Mouse (Mus musculus) heart, embryonic 10.5 days (tissue): ENCODE measurements at regions not wholly inside any gene's neighbourhood (a gene's known extent, or its start where the extent isn't known, plus 50 kb on each side); places are given as distances from the start of the nearest gene placed in this dataset.

Source experiments
- DNase-seq: peaks from one replicate; pipeline ENCODE4 v3.0.0-alpha.2; 2017; ENCODE audit warnings: low spot score
- H3K27ac ChIP-seq: fragments of 300-500 bp; sonication (generic); 2 replicates; pipeline ENCODE4 v1.5.1; 2016; ENCODE audit warnings: mild to moderate bottlenecking
- H3K27me3 ChIP-seq: fragments of 300-500 bp; sonication (generic); 2 replicates; pipeline ENCODE4 v1.6.1; 2016; ENCODE audit warnings: mild to moderate bottlenecking; ENCODE audit not compliant: poor library complexity, insufficient read depth, severe bottlenecking
- H3K36me3 ChIP-seq: fragments of 300-500 bp; sonication (generic); 2 replicates; pipeline ENCODE4 v1.6.1; 2016; ENCODE audit warnings: mild to moderate bottlenecking, moderate library complexity
- H3K4me1 ChIP-seq: fragments of 300-500 bp; sonication (generic); 2 replicates; pipeline ENCODE4 v1.6.1; 2016; ENCODE audit warnings: mild to moderate bottlenecking
- H3K4me3 ChIP-seq: fragments of 300-500 bp; sonication (generic); 2 replicates; pipeline ENCODE4 v1.5.1; 2016; ENCODE audit warnings: mild to moderate bottlenecking, moderate library complexity
- H3K9me3 ChIP-seq: fragments of 300-500 bp; sonication (generic); 2 replicates; pipeline ENCODE4 v1.6.1; 2016; ENCODE audit warnings: mild to moderate bottlenecking, moderate library complexity
- WGBS: fragments of 180-500 bp; shearing (Covaris S2); methylation state at CpG from one replicate; pipeline ENCODE4 v1.1.7; 2016; 5-methylcytosine and 5-hydroxymethylcytosine counted together

DNA sequence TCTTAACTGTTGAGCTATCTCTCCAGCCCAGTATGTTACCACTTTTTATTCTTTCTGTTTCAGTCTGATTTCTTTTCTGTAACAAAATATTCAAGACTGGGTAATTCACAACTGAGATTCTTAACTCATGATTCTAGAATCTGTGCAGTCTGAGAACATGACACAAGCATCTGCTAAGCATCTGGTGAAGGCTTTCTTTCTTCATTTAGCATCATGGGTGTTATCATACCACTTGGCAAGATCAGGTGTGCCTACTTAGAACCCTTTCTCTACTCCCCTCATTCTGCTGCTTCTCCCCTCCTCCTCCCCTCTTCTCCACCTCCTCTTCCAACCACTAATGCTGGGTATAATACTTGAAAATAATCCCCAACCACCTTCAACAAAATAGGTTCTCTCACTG, 62.1 kb upstream of the Pfn2 start:
- Histone ChIP-seq H3K4me1 (peaks cover 3% of the 10 kb centered on the region; the same call in 1 of the 2 replicates), H3K27ac (no peak overlapping the region), H3K4me3 (no peak overlapping the region), H3K27me3 (no peaks in the 10 kb centered on the region), H3K36me3 (no peaks in the 10 kb centered on the region), H3K9me3 (no peaks in the 10 kb centered on the region)
- DNase-seq, result no peak

DNA sequence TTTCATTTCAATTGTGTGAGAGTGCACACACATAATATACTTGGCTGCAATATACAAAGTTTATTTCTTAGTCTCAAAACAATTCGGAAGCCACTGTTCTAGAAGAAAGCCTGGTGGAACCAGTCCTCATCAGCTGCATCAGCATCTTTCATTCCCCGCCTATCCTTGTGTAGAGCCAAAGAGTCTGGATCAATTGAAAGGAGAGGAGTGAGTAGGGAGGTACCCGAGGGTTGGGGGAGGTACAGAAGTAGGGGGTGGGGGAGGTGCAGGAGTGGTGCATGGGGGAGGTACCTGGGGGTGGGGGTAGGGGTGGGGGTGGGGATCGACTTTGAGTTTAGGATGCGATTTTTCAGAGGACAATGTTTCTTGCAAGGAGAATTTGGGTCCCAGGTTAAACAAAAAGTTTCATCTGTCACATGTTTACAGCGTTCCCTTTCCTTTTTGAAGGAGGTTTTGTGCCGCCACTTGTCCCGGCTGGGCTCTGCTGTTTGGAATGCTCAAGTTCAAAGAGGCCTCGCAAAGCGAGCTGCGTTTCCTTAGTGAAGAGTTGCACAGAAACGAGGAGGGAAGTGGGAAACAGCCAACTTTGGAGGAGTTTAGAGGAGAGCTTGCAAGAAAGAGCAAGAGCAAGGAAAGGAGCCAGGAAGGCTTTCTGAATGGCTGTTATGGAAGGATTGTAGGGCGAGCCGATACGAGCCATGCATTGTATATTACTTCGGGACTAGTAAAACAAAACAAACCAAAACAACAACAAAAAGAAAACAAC, 64.1 kb upstream of the Pfn2 start:
- Histone ChIP-seq H3K9me3 (no peaks in the 10 kb centered on the region), H3K4me1 (peaks cover 3% of the 10 kb centered on the region; the same call in 1 of the 2 replicates), H3K4me3 (peak overlapping the region; percentile 49), H3K27me3 (no peaks in the 10 kb centered on the region), H3K27ac (0 out of 2 replicates have a peak overlapping the region, but pooled peaks have one; percentile 42), H3K36me3 (no peaks in the 10 kb centered on the region)
- no peak for DNase-seq
- 17% methylated on average over 16 of the region's 16 CpGs for WGBS

DNA sequence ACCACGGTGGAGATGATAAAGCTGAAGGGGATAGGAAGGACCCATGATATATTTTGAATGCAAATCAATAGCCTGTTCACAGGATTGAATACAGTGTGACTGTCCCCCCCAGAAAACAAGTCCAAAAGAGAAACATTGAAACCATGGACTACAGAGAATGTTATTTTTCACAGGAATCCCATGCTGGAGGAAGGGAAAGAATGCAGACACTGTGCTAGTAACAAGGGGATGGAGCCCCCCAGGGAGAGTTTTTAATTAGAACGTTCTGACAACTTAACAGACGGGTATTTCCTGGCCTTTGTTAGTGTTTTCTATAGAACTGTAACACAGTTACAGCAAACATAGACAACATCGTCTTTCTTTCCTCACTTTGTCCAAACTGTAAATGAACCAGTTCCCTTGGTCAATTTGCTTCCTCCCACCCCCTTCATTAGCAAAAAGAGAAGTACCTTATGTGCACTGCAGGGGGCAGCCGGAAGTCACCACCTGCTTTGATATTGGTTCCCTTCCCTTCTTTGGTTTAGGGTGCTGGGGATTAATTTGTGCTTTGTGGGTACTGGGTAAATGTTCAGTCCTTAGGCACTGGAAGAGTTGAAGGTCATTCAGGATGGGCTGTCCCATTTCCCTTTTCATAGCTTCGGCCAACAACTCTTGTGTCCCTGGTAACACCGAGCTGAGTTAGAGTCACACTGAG, 64.9 kb upstream of the Pfn2 start:
- no peak for DNase-seq
- no peaks in the 10 kb centered on the region for H3K36me3 ChIP-seq
- WGBS, result 49% methylated on average over 7 of the region's 7 CpGs
- no peaks in the 10 kb centered on the region for H3K27me3 ChIP-seq
- H3K27ac ChIP-seq, result no peak overlapping the region
- H3K4me1 ChIP-seq, result peaks cover 3% of the 10 kb centered on the region; the same call in 1 of the 2 replicates
- H3K4me3 ChIP-seq, result peak overlapping the region; percentile 49
- H3K9me3 ChIP-seq, result no peaks in the 10 kb centered on the region

DNA sequence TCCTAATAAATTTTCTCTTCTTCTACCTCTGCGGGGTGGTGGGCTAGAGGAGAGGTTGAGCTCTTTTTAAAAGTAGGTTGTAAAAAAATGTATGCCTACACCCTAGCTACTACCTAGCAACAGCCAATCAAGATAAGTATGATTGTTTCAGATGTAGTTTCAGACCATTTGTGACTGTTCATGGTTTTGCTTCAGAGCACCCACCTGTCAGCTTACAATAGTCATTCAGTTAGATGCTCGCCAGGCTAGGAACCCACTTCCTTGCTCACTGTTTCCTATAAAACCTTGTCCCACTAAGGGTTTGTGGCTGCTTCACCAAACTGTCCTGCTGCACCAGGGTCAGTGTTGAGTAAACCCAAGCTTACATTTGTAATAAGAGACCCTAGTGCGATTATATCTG, 66.8 kb upstream of the Pfn2 start:
- no peak overlapping the region for H3K4me3 ChIP-seq
- H3K4me1 ChIP-seq, result peaks cover 3% of the 10 kb centered on the region; the same call in 1 of the 2 replicates
- H3K36me3 ChIP-seq, result no peaks in the 10 kb centered on the region
- no peaks in the 10 kb centered on the region for H3K27me3 ChIP-seq
- H3K9me3 ChIP-seq, result no peaks in the 10 kb centered on the region
- WGBS, result 84% methylated on average over 3 of the region's 3 CpGs
- no peak overlapping the region for H3K27ac ChIP-seq
- DNase-seq, result no peak

DNA sequence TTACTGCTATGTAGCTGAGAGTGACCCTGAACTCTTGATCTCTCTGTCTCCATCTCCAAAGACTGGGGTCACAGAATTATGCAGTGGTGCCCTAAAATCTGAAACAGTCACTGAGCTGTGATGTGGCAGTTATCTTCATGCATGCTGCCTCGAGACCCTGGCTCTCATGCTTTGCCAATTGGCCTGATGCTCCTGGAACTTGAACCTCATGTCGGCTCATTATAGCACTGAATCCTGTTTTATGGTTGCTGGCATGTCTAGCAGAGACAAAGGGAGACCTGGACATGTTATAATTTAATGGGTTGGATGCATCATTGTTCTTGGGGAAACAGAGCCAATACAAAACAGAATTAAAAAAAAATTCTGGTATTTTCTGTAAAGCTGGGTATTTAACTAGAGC, 71.0 kb upstream of the Pfn2 start:
- H3K36me3 ChIP-seq, result no peaks in the 10 kb centered on the region
- H3K4me3 ChIP-seq, result no peak overlapping the region
- no peak for DNase-seq
- 0 out of 2 replicates have a peak, but pooled peaks cover 6% of the 10 kb centered on the region for H3K4me1 ChIP-seq
- WGBS, result 78% methylated on average over 2 of the region's 2 CpGs
- H3K9me3 ChIP-seq, result no peaks in the 10 kb centered on the region
- no peaks in the 10 kb centered on the region for H3K27me3 ChIP-seq
- H3K27ac ChIP-seq, result no peak overlapping the region

DNA sequence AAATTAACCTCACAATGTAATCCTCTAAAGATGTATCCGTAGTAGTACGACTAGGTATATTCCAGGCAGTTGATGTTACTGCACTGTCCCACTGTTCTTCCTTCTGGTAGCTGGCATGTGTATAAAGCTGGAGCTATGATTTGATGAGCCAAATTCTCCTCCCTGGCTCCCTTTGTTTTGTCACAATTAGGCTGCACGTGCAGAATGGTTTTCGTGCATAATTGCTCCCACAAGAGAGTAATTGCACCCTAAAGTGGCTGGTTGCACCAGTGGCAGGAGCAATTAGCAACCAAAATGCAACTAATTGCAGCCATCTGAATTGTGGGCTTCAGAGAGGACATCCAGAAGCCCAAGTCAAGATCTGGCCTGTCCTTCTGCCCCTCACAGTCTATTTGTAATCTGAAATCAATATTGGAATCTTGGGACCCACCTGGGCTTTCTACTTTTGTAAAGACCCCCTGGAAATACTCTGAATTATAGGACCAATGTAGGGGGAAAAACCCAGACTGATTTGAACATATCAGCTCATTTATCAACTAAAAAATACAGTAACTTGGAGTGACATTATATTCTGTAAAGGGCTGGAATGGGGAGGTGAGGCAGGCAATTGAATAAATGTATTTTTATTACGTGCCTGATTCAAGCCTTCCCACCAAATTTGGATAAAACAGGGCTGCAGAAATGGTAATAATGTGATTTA, 71.7 kb upstream of the Pfn2 start:
- Histone ChIP-seq H3K36me3 (no peaks in the 10 kb centered on the region), H3K9me3 (no peaks in the 10 kb centered on the region), H3K27me3 (no peaks in the 10 kb centered on the region), H3K4me1 (0 out of 2 replicates have a peak, but pooled peaks cover 6% of the 10 kb centered on the region), H3K27ac (no peak overlapping the region), H3K4me3 (no peak overlapping the region)
- DNase-seq, result no peak
- 85% methylated on average over 5 of the region's 5 CpGs for WGBS

DNA sequence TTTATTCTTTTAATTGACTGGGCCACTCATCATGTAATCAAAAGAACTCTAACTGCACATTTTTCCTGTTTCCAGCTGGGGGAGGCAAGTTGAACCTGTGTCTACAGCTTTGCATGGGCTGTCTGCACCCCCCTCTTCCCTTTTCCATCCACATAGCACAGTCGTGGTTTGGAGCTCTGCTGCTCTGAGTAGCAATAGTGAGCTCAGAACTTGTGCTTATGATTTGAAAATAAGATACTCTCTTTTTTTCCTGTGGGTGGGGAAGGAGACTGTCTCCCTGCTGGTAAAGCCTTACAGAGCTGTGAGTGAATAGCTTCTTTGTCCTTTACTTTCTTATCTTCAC, 72.2 kb upstream of the Pfn2 start:
- DNase-seq, result no peak
- 24% methylated on average over 1 of the region's 1 CpGs for WGBS
- 0 out of 2 replicates have a peak, but pooled peaks cover 6% of the 10 kb centered on the region for H3K4me1 ChIP-seq

DNA sequence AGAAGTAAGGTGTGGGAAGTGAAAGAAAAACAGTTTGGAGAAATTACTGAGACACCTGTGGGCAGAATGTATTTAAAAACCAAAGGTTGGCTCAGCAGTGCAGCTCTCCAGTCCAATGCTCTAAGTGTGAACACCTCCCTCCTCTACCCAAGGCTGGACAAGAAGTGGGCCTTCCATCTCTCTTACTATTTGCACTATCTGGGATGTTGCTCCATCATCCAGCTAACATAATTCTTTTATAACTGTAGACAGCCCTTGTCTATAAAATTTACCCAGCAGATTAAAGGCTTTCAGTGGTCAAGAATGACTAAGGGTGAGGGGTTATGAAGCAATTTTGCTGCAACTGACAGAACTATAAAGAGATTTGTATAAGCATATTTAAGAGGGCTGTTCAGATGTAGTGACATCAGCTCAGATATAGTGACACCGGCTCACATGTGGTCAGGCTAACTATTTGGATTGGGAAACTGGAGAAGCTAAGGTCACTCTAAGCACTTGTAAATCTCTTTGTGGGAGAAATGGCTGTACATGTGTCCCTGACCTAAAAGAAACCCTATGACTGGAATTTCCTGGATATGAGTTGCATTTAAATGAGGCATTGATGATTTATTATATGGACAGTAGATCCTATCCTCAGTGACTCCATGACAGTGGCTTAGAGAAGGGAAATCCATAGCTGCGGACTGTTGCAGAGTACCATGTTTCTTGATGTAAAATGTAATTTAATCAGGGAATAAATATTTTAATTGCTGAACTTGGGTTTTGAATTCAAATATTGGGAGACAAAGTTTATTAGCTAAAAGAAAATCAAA, 73.4 kb upstream of the Pfn2 start:
- Histone ChIP-seq H3K27ac (no peak overlapping the region), H3K27me3 (no peaks in the 10 kb centered on the region), H3K4me3 (no peak overlapping the region), H3K4me1 (0 out of 2 replicates have a peak, but pooled peaks cover 6% of the 10 kb centered on the region), H3K9me3 (no peaks in the 10 kb centered on the region), H3K36me3 (no peaks in the 10 kb centered on the region)
- WGBS, result 89% methylated on average over 2 of the region's 2 CpGs
- DNase-seq, result no peak

More for the DNA sequence above, 72.2 kb upstream of the Pfn2 start:
- H3K36me3 ChIP-seq, result no peaks in the 10 kb centered on the region
- H3K9me3 ChIP-seq, result no peaks in the 10 kb centered on the region
- no peak overlapping the region for H3K4me3 ChIP-seq
- H3K27ac ChIP-seq, result no peak overlapping the region
- no peaks in the 10 kb centered on the region for H3K27me3 ChIP-seq

DNA sequence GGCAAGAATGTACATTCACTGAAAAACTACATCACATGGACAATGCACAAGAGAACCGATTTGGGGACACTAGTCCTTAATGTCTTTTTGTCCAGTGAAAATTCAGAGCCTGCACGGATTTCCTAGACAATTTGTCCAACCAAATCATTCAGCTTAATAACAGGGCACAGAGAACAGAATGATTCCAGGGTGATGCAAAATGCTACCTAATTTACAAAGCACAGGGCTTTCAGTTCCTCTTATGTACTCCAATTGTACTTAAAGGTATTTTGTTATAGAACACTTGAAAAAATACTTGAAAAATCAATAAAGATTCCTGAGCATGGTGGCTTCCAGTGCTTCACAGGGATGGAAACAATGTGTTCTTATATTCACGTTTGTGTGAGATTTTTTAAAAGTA, 75.2 kb upstream of the Pfn2 start:
- 71% methylated on average over 3 of the region's 3 CpGs for WGBS
- Histone ChIP-seq H3K4me1 (0 out of 2 replicates have a peak, but pooled peaks cover 6% of the 10 kb centered on the region), H3K27ac (no peak overlapping the region), H3K4me3 (no peak overlapping the region), H3K9me3 (no peaks in the 10 kb centered on the region), H3K36me3 (no peaks in the 10 kb centered on the region), H3K27me3 (no peaks in the 10 kb centered on the region)
- DNase-seq, result no peak

DNA sequence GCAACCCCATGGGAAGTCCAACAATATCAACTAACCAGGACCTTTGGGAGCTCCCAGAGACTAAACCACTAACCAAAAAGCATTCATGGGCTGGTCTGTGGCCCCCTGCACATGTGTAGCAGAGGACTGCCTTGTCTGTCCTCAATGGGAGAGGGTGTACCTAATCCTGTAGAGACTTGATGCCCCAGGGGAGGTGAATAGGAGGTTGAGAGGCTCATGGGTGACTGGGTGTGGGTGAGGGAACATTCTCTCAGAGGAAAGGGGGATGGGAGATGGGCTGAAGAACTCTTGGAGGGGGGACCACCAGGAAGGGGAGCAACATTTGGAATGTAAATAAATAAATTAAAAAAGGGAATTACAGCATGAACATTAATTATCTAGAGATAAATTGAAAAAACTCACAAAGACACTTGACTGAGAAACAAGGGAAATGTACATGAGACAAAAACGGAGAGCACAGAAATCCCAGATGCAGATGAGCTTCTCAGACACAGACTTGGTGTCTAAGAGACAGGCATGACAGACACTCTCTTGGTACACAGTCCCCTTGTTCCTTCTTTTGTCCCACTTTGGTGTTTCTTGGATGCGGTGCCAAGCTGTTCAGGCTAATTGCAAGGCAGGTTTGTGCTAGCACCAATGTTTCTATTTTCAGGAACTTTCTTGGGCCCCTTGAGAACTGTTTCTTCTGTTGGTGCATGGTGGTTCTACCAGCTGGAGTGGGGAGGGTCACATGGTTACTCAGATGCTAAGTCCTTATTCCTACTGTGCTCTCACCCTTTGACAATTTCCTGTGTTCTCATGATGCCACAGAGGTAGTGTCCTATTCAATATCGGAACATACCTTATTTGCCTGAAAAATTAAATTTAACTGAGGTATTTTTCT, 85.0 kb upstream of the Pfn2 start:
- no peak for DNase-seq
- Histone ChIP-seq H3K9me3 (no peaks in the 10 kb centered on the region), H3K27ac (no peak overlapping the region), H3K36me3 (no peaks in the 10 kb centered on the region), H3K27me3 (no peaks in the 10 kb centered on the region), H3K4me3 (no peak overlapping the region), H3K4me1 (no peaks in the 10 kb centered on the region)
- WGBS, result 79% methylated on average over 3 of the region's 3 CpGs

DNA sequence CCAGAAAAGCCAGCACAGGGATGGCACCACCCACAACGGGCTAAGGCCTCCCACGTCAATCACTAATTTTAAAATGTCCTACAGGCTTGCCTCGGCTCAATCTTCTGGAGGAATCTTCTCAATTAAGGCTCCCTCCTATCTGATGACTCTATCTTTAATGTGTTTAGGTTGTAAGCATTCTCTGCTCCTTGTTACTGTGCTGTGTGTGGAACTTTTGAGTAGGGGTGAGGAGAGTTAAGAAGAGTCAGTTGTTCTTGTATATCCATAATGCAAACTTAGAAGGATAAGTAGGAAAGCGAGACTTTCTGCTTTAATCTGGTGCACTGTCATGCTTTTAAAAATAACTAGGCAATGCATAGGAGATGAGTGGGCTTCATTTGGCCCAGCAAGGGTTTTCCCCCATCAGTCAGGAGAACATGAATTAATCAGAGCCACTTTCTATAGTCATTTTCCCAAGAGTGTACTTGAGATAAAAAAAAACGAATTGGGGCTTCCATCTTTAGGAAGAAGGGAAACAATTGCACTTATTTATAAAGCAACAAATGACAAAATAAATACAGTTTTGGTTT, 87.2 kb upstream of the Pfn2 start:
- Histone ChIP-seq H3K27ac (no peak overlapping the region), H3K27me3 (no peaks in the 10 kb centered on the region), H3K4me3 (no peak overlapping the region), H3K36me3 (no peaks in the 10 kb centered on the region), H3K9me3 (no peaks in the 10 kb centered on the region), H3K4me1 (no peaks in the 10 kb centered on the region)
- DNase-seq, result no peak
- 55% methylated on average over 5 of the region's 5 CpGs for WGBS
